Mouse (Mus musculus) frontal cortex, postnatal 14 days (tissue): ENCODE results near the gene Ccl20.

ENCODE experiments used
- DNase-seq, 2 experiments: peaks; one replicate each; pipeline ENCODE4 v3.0.0; 2022; ENCODE audit warnings: low spot score in 2 of 2

Ccl20 gene

GRCm38 (mm10) chr1:83116447-83117137 is at the start of gene Ccl20:
TSS of gene Ccl20 (plus strand) at chr1:83116766.
- DNase-seq = no peak

GRCm38 (mm10) chr1:83067205-83067604 is 49.4 kb upstream of the Ccl20 start:
- no peak for DNase-seq

GRCm38 (mm10) chr1:83075526-83076189 is 40.9 kb upstream of the Ccl20 start:
- DNase-seq = no peak

GRCm38 (mm10) chr1:83076190-83076917 is 40.2 kb upstream of the Ccl20 start:
- peak in 1 of 2 experiments; percentile 22 for DNase-seq

GRCm38 (mm10) chr1:83077016-83077415 is 39.5 kb upstream of the Ccl20 start:
- DNase-seq = no peak

- no peak for DNase-seq
Measured at GRCm38 (mm10) chr1:83084790-83085189, 31.8 kb upstream of the Ccl20 start.

GRCm38 (mm10) chr1:83091268-83091667 is 25.3 kb upstream of the Ccl20 start:
- DNase-seq = no peak

- no peak for DNase-seq
Measured at GRCm38 (mm10) chr1:83096935-83097334, 19.6 kb upstream of the Ccl20 start.

- no peak for DNase-seq
Measured at GRCm38 (mm10) chr1:83099160-83099559, 17.4 kb upstream of the Ccl20 start.

GRCm38 (mm10) chr1:83099580-83100137 is 16.9 kb upstream of the Ccl20 start:
- no peak for DNase-seq

GRCm38 (mm10) chr1:83101891-83102290 is 14.7 kb upstream of the Ccl20 start:
- DNase-seq = no peak

- DNase-seq = no peak
Measured at GRCm38 (mm10) chr1:83105464-83105863, 11.1 kb upstream of the Ccl20 start.

GRCm38 (mm10) chr1:83107410-83107978 is 9.1 kb upstream of the Ccl20 start:
- no peak for DNase-seq

GRCm38 (mm10) chr1:83110992-83111391 is 5.6 kb upstream of the Ccl20 start:
- no peak for DNase-seq

GRCm38 (mm10) chr1:83111726-83112125 is 4.8 kb upstream of the Ccl20 start:
- no peak for DNase-seq

- no peak for DNase-seq
Measured at GRCm38 (mm10) chr1:83117217-83117616, 651 bp downstream of the Ccl20 start.

- no peak for DNase-seq
Measured at GRCm38 (mm10) chr1:83117661-83118060, 1.1 kb downstream of the Ccl20 start.

- no peak for DNase-seq
Measured at GRCm38 (mm10) chr1:83119903-83120302, 3.3 kb downstream of the Ccl20 start.

- DNase-seq = no peak
Measured at GRCm38 (mm10) chr1:83120312-83120711, 3.7 kb downstream of the Ccl20 start.

- no peak for DNase-seq
Measured at GRCm38 (mm10) chr1:83123201-83123600, 6.6 kb downstream of the Ccl20 start.

GRCm38 (mm10) chr1:83135829-83136228 is 19.3 kb downstream of the Ccl20 start:
- DNase-seq = no peak

GRCm38 (mm10) chr1:83137847-83138246 is 21.3 kb downstream of the Ccl20 start:
- no peak for DNase-seq
